Mouse (Mus musculus): ENCODE data around the gene Jup.

Jup gene

GRCm38 (mm10) chr11:100397600-100398389 lies at the start of gene Jup:
TSS of gene Jup (minus strand) at chr11:100397763.
- peak; percentile 92 for DNase-seq (ENCODE audit: low spot score)

GRCm38 (mm10) chr11:100442625-100443024 lies 45.1 kb upstream of the Jup start:
- DNase-seq (ENCODE audit: low spot score) = no peak

- DNase-seq (ENCODE audit: low spot score) = no peak
These were observed 44.2 kb upstream of the Jup start, which contains the start of the genes Nt5c3b and Klhl10 for GRCm38 (mm10) chr11:100441797-100442196. TSS of gene Nt5c3b (minus strand) at chr11:100441808. TSS of gene Klhl10 (plus strand) at chr11:100441917.

- peak; percentile 86 for DNase-seq (ENCODE audit: low spot score)
These were observed 43.3 kb upstream of the Jup start for GRCm38 (mm10) chr11:100440691-100441522.

GRCm38 (mm10) chr11:100437901-100438300 lies 40.3 kb upstream of the Jup start:
- DNase-seq (ENCODE audit: low spot score) = no peak

- no peak for DNase-seq (ENCODE audit: low spot score)
These were observed 38.2 kb upstream of the Jup start for GRCm38 (mm10) chr11:100435678-100436246.

GRCm38 (mm10) chr11:100432002-100432401 lies 34.4 kb upstream of the Jup start:
- no peak for DNase-seq (ENCODE audit: low spot score)

GRCm38 (mm10) chr11:100430052-100430451 lies 32.5 kb upstream of the Jup start:
- no peak for DNase-seq (ENCODE audit: low spot score)

- DNase-seq (ENCODE audit: low spot score) = no peak
These were observed 31.1 kb upstream of the Jup start for GRCm38 (mm10) chr11:100428612-100429199.

GRCm38 (mm10) chr11:100426820-100427219 lies 29.3 kb upstream of the Jup start:
- DNase-seq (ENCODE audit: low spot score) = no peak

- peak; percentile 57 for DNase-seq (ENCODE audit: low spot score)
These were observed 28.3 kb upstream of the Jup start for GRCm38 (mm10) chr11:100425851-100426250.

GRCm38 (mm10) chr11:100423836-100424235 lies 26.3 kb upstream of the Jup start:
- DNase-seq (ENCODE audit: low spot score) = no peak

GRCm38 (mm10) chr11:100421537-100421936 lies 24.0 kb upstream of the Jup start:
- DNase-seq (ENCODE audit: low spot score) = no peak

- DNase-seq (ENCODE audit: low spot score) = peak; percentile 23
These were observed 17.6 kb upstream of the Jup start, which contains the start of gene Fkbp10 for GRCm38 (mm10) chr11:100414914-100415822. TSS of gene Fkbp10 (plus strand) at chr11:100415697.

GRCm38 (mm10) chr11:100414021-100414913 lies 16.7 kb upstream of the Jup start, which contains the start of gene P3h4:
TSS of gene P3h4 (minus strand) at chr11:100414836.
- DNase-seq (ENCODE audit: low spot score) = peak; percentile 45

GRCm38 (mm10) chr11:100413541-100413940 lies 16.0 kb upstream of the Jup start:
- DNase-seq (ENCODE audit: low spot score) = no peak

GRCm38 (mm10) chr11:100411736-100412135 lies 14.2 kb upstream of the Jup start:
- peak; percentile 42 for DNase-seq (ENCODE audit: low spot score)

GRCm38 (mm10) chr11:100409686-100410085 lies 12.1 kb upstream of the Jup start:
- no peak for DNase-seq (ENCODE audit: low spot score)

GRCm38 (mm10) chr11:100408835-100409462 lies 11.4 kb upstream of the Jup start:
- no peak for DNase-seq (ENCODE audit: low spot score)
